Mouse (Mus musculus): Measurements from ENCODE around the gene Fndc10.

The Fndc10 gene

DNA sequence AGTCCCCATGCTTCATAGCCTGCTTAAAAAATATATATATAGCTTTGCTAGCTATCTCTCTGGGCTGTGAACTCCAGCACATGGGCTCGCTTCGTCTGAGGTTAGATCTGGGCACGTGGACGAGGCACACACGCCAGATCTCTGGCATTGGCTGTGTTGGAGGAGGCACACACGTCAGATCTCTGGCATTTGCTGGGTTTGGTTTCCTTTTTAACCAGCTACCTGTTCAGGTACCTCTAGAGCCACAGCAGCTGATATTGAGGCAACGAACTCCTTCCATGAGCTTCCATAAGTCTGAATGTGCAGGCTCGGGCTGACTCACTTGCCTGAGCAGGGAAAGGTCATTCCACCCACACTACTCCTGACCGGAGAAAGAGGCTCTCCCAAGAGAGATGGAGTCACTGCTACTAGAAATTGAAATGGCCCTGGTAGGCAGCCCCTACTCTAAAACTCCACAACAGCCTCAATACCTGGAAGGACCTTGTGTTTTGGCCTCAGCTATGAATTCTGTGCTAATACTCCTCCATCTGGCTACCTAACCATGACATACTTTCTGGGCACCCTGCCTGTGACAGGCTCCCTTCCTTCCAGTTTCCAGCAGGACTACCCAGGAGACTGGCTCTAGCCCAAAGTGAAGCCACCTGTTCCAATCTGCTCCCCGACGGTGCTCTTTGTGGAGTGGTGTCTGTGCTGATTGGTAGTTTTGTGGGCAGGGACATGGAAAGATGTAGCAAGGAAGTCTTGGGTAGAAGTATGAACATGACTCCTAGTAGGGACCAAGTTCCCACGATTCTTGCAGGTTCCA is 3.4 kb upstream of the Fndc10 start:
- DNase-seq: no peak

DNA sequence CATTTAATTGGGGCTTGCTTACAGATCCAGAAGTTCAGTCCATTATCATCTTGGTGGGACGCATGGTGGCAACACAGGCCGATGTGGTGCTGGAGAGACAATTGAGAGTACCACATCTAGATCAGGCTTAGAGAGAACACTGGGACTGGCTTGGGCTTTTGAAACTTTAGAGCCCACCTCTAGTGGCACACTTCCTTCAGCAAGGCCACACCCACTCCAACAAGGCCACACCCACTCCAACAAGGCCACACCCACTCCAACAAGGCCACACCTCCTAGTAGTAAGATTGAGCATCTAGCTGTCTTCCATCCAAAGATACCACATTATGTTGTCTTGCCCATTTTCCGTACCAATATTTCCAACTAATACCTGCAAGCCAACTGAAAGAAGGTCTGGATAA is 1.7 kb upstream of the Fndc10 start:
- no peak for DNase-seq

- DNase-seq: peak; percentile 85
These were observed 600 bp downstream of the Fndc10 start for GRCm38 (mm10) chr4:155694482-155695401.

- DNase-seq: no peak
These were observed 1.5 kb downstream of the Fndc10 start for GRCm38 (mm10) chr4:155695531-155696062.

GRCm38 (mm10) chr4:155696261-155697255 is 2.4 kb downstream of the Fndc10 start:
- no peak for DNase-seq

- DNase-seq: no peak
These were observed 6.3 kb downstream of the Fndc10 start for GRCm38 (mm10) chr4:155700425-155700824.

DNA sequence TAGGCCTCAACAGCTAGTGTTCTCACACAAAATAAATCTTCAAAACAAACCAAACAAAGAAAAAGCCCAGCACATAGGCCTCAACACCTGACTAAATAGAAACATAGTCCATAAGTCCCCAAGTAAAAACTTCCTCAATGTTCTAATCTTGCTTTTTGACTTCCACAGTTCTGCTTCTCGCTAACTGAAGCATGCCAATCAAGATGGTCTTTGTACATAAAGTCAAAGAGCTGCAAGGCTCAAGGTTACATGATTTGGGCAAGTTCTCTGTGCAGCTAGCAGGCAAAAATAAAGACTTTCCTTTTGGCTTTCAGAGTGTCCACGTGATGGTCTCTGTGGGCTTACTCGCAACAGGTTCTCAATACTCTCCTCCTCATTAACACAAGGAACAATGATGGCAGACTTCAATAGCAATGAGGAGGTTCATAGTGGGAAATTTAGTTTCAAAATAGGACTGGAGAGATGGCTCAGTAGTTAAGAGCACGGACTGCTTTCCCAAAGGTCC is 9.3 kb downstream of the Fndc10 start:
- DNase-seq: no peak

GRCm38 (mm10) chr4:155704721-155705591 is 10.8 kb downstream of the Fndc10 start, which contains the start of gene Ssu72:
Gene Ssu72 (plus strand): TSS chr4:155704800.
- peak; percentile 93 for DNase-seq

GRCm38 (mm10) chr4:155705592-155705929 is 11.4 kb downstream of the Fndc10 start:
- no peak for DNase-seq

- no peak for DNase-seq
These were observed 14.4 kb downstream of the Fndc10 start for GRCm38 (mm10) chr4:155708582-155708981.

DNA sequence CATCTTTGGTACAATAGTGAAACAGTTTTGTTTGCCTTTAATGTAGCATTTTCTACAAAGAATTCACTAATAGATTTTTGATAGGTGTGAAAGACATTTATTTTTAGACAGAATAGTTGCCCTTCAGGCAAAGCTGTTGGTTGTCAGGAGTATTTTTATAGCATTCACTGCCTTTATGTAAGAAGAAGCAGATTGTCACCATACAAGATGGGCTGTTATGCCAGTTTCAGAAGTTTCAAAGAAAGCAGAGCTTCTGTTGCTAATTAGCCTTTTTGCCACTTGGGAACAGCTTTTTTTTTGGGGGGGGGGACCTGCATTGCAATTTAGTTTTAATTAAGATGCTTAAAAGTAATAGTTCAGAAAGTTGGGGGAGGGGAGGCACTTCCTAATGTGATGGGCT is 14.8 kb downstream of the Fndc10 start:
- DNase-seq: no peak

GRCm38 (mm10) chr4:155710521-155711252 is 16.5 kb downstream of the Fndc10 start:
- no peak for DNase-seq

- peak; percentile 33 for DNase-seq
These were observed 27.5 kb downstream of the Fndc10 start for GRCm38 (mm10) chr4:155721668-155722083.

GRCm38 (mm10) chr4:155727993-155728392 is 33.9 kb downstream of the Fndc10 start:
- no peak for DNase-seq

DNA sequence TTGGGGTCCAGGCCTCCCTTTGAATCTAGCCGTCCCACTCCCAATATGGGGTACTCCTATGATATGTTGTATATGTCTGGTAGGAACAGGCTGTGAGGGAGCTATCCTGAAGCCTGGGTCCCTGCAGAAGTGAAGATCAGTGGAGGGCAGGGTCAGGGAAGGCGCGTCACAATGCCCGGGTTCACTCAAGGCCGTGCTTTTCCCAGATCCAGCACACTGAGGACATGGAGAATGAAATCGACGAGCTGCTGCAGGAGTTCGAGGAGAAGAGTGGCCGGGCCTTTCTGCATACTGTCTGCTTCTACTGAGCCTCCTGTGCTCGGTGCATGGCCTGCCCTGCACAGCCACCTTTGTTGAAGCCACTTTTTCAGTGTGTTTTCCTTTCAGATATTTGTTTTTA is 39.1 kb downstream of the Fndc10 start:
- no peak for DNase-seq

GRCm38 (mm10) chr4:155734350-155734941 is 40.3 kb downstream of the Fndc10 start, which contains the start of gene Tmem240:
Gene Tmem240 (plus strand): TSS chr4:155734800.
- DNase-seq: peak; percentile 89

- DNase-seq: peak; percentile 71
These were observed 41.0 kb downstream of the Fndc10 start for GRCm38 (mm10) chr4:155734951-155735702.

GRCm38 (mm10) chr4:155735788-155736187 is 41.6 kb downstream of the Fndc10 start:
- DNase-seq: no peak

- DNase-seq: no peak
These were observed 42.3 kb downstream of the Fndc10 start for GRCm38 (mm10) chr4:155736421-155736820.
